Mouse (Mus musculus) spleen, embryonic (tissue): ENCODE data around the gene Tbc1d13.

Source experiments
- CTCF ChIA-PET: fragments of 350-600 bp; sonication (Branson Sonifier 250); formaldehyde crosslinking; loops from one replicate; lab custom pipeline; 2022; lab: Charles Lee

Tbc1d13 gene

GRCm38 (mm10) chr2:30133613-30134377 lies at the start of gene Tbc1d13:
Gene Tbc1d13, plus strand, starts transcription at chr2:30133746.
- CTCF ChIA-PET, result interaction anchor here (0.6 to 0.9 kb wide), 3 partner anchors 28 to 76 kb away, joined by 3 to 4 read pairs (median 4); partner anchors contain the start of gene Spout1

- CTCF ChIA-PET, result interaction anchor here (0.9 kb wide), 1 partner anchor 94 kb away, joined by 3 read pairs; the partner anchor contains the start of gene Spout1
Observed at GRCm38 (mm10) chr2:30084113-30084512, 49.4 kb upstream of the Tbc1d13 start.

- CTCF ChIA-PET, result interaction anchor here (0.9 kb wide), 1 partner anchor 94 kb away, joined by 3 read pairs; the partner anchor contains the start of gene Spout1
Observed at GRCm38 (mm10) chr2:30084632-30085031, 48.9 kb upstream of the Tbc1d13 start.

- CTCF ChIA-PET, result no interaction called here
Observed at GRCm38 (mm10) chr2:30087310-30087709, 46.2 kb upstream of the Tbc1d13 start.

- CTCF ChIA-PET, result no interaction called here
Observed at GRCm38 (mm10) chr2:30091521-30091920, 42.0 kb upstream of the Tbc1d13 start.

GRCm38 (mm10) chr2:30092280-30092918 lies 41.1 kb upstream of the Tbc1d13 start:
- CTCF ChIA-PET, result no interaction called here

- CTCF ChIA-PET, result no interaction called here
Observed at GRCm38 (mm10) chr2:30093471-30094207, 39.9 kb upstream of the Tbc1d13 start, which contains the start of gene Zdhhc12. Gene Zdhhc12, minus strand, starts transcription at chr2:30093648.

GRCm38 (mm10) chr2:30094208-30094588 lies 39.3 kb upstream of the Tbc1d13 start:
- CTCF ChIA-PET, result interaction anchor here (0.5 kb wide), 1 partner anchor 165 kb away, joined by 3 read pairs; no protein-coding TSS in a partner anchor

GRCm38 (mm10) chr2:30095882-30096527 lies 37.5 kb upstream of the Tbc1d13 start:
- CTCF ChIA-PET, result no interaction called here

GRCm38 (mm10) chr2:30100214-30100613 lies 33.3 kb upstream of the Tbc1d13 start:
- CTCF ChIA-PET, result no interaction called here

GRCm38 (mm10) chr2:30106364-30106763 lies 27.2 kb upstream of the Tbc1d13 start:
- CTCF ChIA-PET, result interaction anchor here (0.7 kb wide), 1 partner anchor 24 kb away, joined by 3 read pairs; no protein-coding TSS in a partner anchor

- CTCF ChIA-PET, result no interaction called here
Observed at GRCm38 (mm10) chr2:30107646-30108045, 25.9 kb upstream of the Tbc1d13 start.

GRCm38 (mm10) chr2:30108260-30108659 lies 25.3 kb upstream of the Tbc1d13 start:
- CTCF ChIA-PET, result interaction anchor here (0.7 to 1.0 kb wide), 2 partner anchors 9 to 69 kb away, joined by 3 read pairs; no protein-coding TSS in a partner anchor

- CTCF ChIA-PET, result no interaction called here
Observed at GRCm38 (mm10) chr2:30111500-30111899, 22.0 kb upstream of the Tbc1d13 start.

- CTCF ChIA-PET, result no interaction called here
Observed at GRCm38 (mm10) chr2:30112564-30112963, 21.0 kb upstream of the Tbc1d13 start.

GRCm38 (mm10) chr2:30119641-30120051 lies 13.9 kb upstream of the Tbc1d13 start:
- CTCF ChIA-PET, result interaction anchor here (0.8 kb wide), 1 partner anchor 42 kb away, joined by 3 read pairs; no protein-coding TSS in a partner anchor

- CTCF ChIA-PET, result no interaction called here
Observed at GRCm38 (mm10) chr2:30120269-30120668, 13.3 kb upstream of the Tbc1d13 start.

GRCm38 (mm10) chr2:30122766-30123165 lies 10.8 kb upstream of the Tbc1d13 start:
- CTCF ChIA-PET, result no interaction called here

GRCm38 (mm10) chr2:30123729-30124471 lies 9.6 kb upstream of the Tbc1d13 start:
- CTCF ChIA-PET, result interaction anchor here (0.5 kb wide), 1 partner anchor 73 kb away, joined by 4 read pairs; no protein-coding TSS in a partner anchor
